Mouse (Mus musculus): ENCODE results near the gene Gm17660.
"Not testable (repeated sequence)": the region's sequence is repeated elsewhere in the genome, so short reads cannot be mapped to it uniquely, and the experiment has no call there.

Gene Gm17660

GRCm38 (mm10) chr5:104042906-104043305, 34.5 kb downstream of the Gm17660 start:
- no peak for DNase-seq (ENCODE audit: low spot score in 2 of 2)

GRCm38 (mm10) chr5:104039154-104039932, 38.1 kb downstream of the Gm17660 start:
- DNase-seq (ENCODE audit: low spot score in 2 of 2) = no peak

GRCm38 (mm10) chr5:104036686-104037085, 40.7 kb downstream of the Gm17660 start:
- no peak for DNase-seq (ENCODE audit: low spot score in 2 of 2)

GRCm38 (mm10) chr5:104035824-104036223, 41.6 kb downstream of the Gm17660 start:
- DNase-seq (ENCODE audit: low spot score in 2 of 2) = no peak

- DNase-seq (ENCODE audit: low spot score in 2 of 2) = no peak
Observed at GRCm38 (mm10) chr5:104035066-104035465, 42.3 kb downstream of the Gm17660 start.

GRCm38 (mm10) chr5:104032434-104033097, 44.8 kb downstream of the Gm17660 start:
- no peak for DNase-seq (ENCODE audit: low spot score in 2 of 2)

GRCm38 (mm10) chr5:104025245-104025854, 52.1 kb downstream of the Gm17660 start:
- DNase-seq (ENCODE audit: low spot score in 2 of 2) = no peak

GRCm38 (mm10) chr5:104024762-104025161, 52.6 kb downstream of the Gm17660 start:
- DNase-seq (ENCODE audit: low spot score in 2 of 2) = no peak

GRCm38 (mm10) chr5:104024193-104024592, 53.2 kb downstream of the Gm17660 start:
- DNase-seq (ENCODE audit: low spot score in 2 of 2) = not testable (repeated sequence)

- no peak for DNase-seq (ENCODE audit: low spot score in 2 of 2)
Observed at GRCm38 (mm10) chr5:104023289-104024020, 54.0 kb downstream of the Gm17660 start.

- DNase-seq (ENCODE audit: low spot score in 2 of 2) = peak in 1 of 2 experiments; percentile 14
Observed at GRCm38 (mm10) chr5:104022558-104022957, 54.9 kb downstream of the Gm17660 start.

- peak; percentile 34 to 67 for DNase-seq (ENCODE audit: low spot score in 2 of 2)
Observed at GRCm38 (mm10) chr5:104021597-104022378, 55.6 kb downstream of the Gm17660 start, which contains the start of gene Hsd17b11. Gene Hsd17b11 (minus strand): TSS chr5:104021919.

Measured in spleen, postnatal 10 days (tissue).